Mouse (Mus musculus) C3H10T1/2 (cell line): ENCODE results near the gene 5530401A14Rik. TPM values are rescaled to one million over a fixed set of nuclear protein-coding genes. Genes with fewer than 3 reads are reported as not detected.

Source experiments
- polyA plus RNA-seq, 2 experiments: library from polyadenylated mRNA; unstranded; fragments of >200 nt; fragmentation: generic; extraction: Trizol; gene quantifications; one replicate each; pipeline ENCODE4 v1.2.1; 2012; ENCODE audit warnings: missing spikeins in 2 of 2

The 5530401A14Rik gene
- not detected for polyA plus RNA-seq

GRCm38 (mm10) chr11:81860250-81860972 lies at the start of gene 5530401A14Rik:
Gene 5530401A14Rik (plus strand): TSS chr11:81860673.

Other genes with a start within 250 kb of the 5530401A14Rik start
- not detected for gene Asic2, start 107.8 kb downstream of the 5530401A14Rik start, polyA plus RNA-seq
- 10 to 100 TPM; 24.3 to 62.8 TPM for gene Ccl2, start 174.9 kb downstream of the 5530401A14Rik start, polyA plus RNA-seq
- not detected for gene Gm17268, start 177.9 kb downstream of the 5530401A14Rik start, polyA plus RNA-seq
- gene Ccl7, start 185.0 kb downstream of the 5530401A14Rik start, polyA plus RNA-seq: 10 to 100 TPM in 1 of 2 experiments, 1 to 10 TPM in 1; 5.8 to 18.1 TPM
- gene Ccl11, start 197.2 kb downstream of the 5530401A14Rik start, polyA plus RNA-seq: under 1 TPM in 1 of 2 experiments, not detected in 1; 0.31 TPM
- not detected for gene Ccl12, start 241.2 kb downstream of the 5530401A14Rik start, polyA plus RNA-seq